In genomic region chr3:121417379-121418250, GRCm38 (mm10) we compare ENCODE assay signal across 12 mouse cellular contexts. TPM values are rescaled to one million over a fixed set of nuclear protein-coding genes. Genes with fewer than 3 reads are reported as not detected.
DNase-seq lines count a peak whose midpoint lies in the region; ATAC-seq and TF ChIP-seq lines count a peak whose summit lies in the region.
"Had no signal": no experiment of that assay in that cellular context is flagged by ENCODE, and none has a peak within 500 bp of the region (broad histone marks: within the 10 kb centered on the region; RNA-seq: fewer than 3 reads in every experiment).

No protein-coding gene starts in this region.

- no peak overlapping the region for H3K4me3 ChIP-seq in heart, embryonic 11.5 days (ENCODE audit: low read depth, low read length)
- no peak overlapping the region for H3K4me3 ChIP-seq in kidney, embryonic 16.5 days (ENCODE audit: low read length)
- H3K4me3 ChIP-seq in ES-Bruce4 (ENCODE audit: low read depth, low read length), result no peak overlapping the region
- no peak overlapping the region for H3K4me3 ChIP-seq in embryonic facial prominence, embryonic 11.5 days (ENCODE audit: low read depth, low read length)

- H3K9me3 ChIP-seq in heart, embryonic 11.5 days (replicated peaks; ENCODE audit: control insufficient read depth, low read length), result no peaks in the 10 kb centered on the region
- H3K9me3 ChIP-seq in kidney, embryonic 16.5 days (ENCODE audit: low read length), result no peaks in the 10 kb centered on the region
- no peaks in the 10 kb centered on the region for H3K9me3 ChIP-seq in ES-Bruce4 (replicated peaks; ENCODE audit: control insufficient read depth, insufficient read depth, low read length, poor library complexity, severe bottlenecking)
- no peaks in the 10 kb centered on the region for H3K9me3 ChIP-seq in embryonic facial prominence, embryonic 11.5 days (replicated peaks; ENCODE audit: control insufficient read depth, low read length)

- WGBS in heart, embryonic 11.5 days (ENCODE audit: insufficient replicate concordance), result 57% methylated on average over 14 of the region's 14 CpGs
- 62% methylated on average over 14 of the region's 14 CpGs for WGBS in kidney, embryonic 16.5 days
- WGBS in embryonic facial prominence, embryonic 11.5 days, result 63% methylated on average over 14 of the region's 14 CpGs

- TF ChIP-seq EP300 in ES-Bruce4 (IDR thresholded peaks at IDR 0.05; ENCODE audit: insufficient read depth, low read depth, low read length), result no peak

- H3K4me2 ChIP-seq in heart, embryonic 11.5 days, result no peak overlapping the region
- H3K4me2 ChIP-seq in kidney, embryonic 16.5 days (replicated peaks; ENCODE audit: low read depth, low read length), result no peak overlapping the region
- H3K4me2 ChIP-seq in embryonic facial prominence, embryonic 11.5 days (ENCODE audit: low read depth, low read length), result no peak overlapping the region

- DNase-seq in heart, adult 9 months (ENCODE audit: low spot score in 2 of 2), result no peak
- no peak for DNase-seq in kidney, postnatal 14 days
- no peak for DNase-seq in embryonic facial prominence, embryonic 11.5 days (ENCODE audit: low spot score)
- no peak for DNase-seq in frontal cortex, postnatal 36 days (ENCODE audit: low spot score in 2 of 2)
- DNase-seq: cerebellum, adult 8-10 months; gastrocnemius, postnatal 36 days; right cerebral cortex, postnatal 14 days; thymus, postnatal 36 days had no signal

- no peak overlapping the region for H3K9ac ChIP-seq in heart, embryonic 11.5 days (ENCODE audit: low read depth, low read length)
- no peak overlapping the region for H3K9ac ChIP-seq in kidney, embryonic 16.5 days (replicated peaks; ENCODE audit: low read length)
- H3K9ac ChIP-seq in ES-Bruce4 (ENCODE audit: low read depth, poor library complexity, severe bottlenecking), result 0 out of 2 replicates have a peak overlapping the region, but pooled peaks have one; percentile 3
- no peak overlapping the region for H3K9ac ChIP-seq in embryonic facial prominence, embryonic 11.5 days (replicated peaks; ENCODE audit: low read length)

- no peaks in the 10 kb centered on the region for H3K27me3 ChIP-seq in heart, embryonic 11.5 days (ENCODE audit: control insufficient read depth, insufficient read depth, low read length)
- no peaks in the 10 kb centered on the region for H3K27me3 ChIP-seq in kidney, embryonic 16.5 days (ENCODE audit: insufficient read depth, low read length)
- no peaks in the 10 kb centered on the region for H3K27me3 ChIP-seq in ES-Bruce4 (ENCODE audit: control insufficient read depth, insufficient read depth, low read length, poor library complexity, severe bottlenecking)
- no peaks in the 10 kb centered on the region for H3K27me3 ChIP-seq in embryonic facial prominence, embryonic 11.5 days (ENCODE audit: control insufficient read depth, insufficient read depth, low read length)
- H3K27me3 ChIP-seq: CH12.LX had no signal

- H3K36me3 ChIP-seq in heart, embryonic 11.5 days (ENCODE audit: control insufficient read depth, insufficient read depth, low read length), result no peaks in the 10 kb centered on the region
- no peaks in the 10 kb centered on the region for H3K36me3 ChIP-seq in kidney, embryonic 16.5 days (ENCODE audit: insufficient read depth, low read length)
- no peaks in the 10 kb centered on the region for H3K36me3 ChIP-seq in ES-Bruce4 (ENCODE audit: control insufficient read depth, insufficient read depth, low read length, poor library complexity, severe bottlenecking)
- H3K36me3 ChIP-seq in embryonic facial prominence, embryonic 11.5 days (replicated peaks; ENCODE audit: control insufficient read depth, insufficient read depth, low read depth, low read length), result no peaks in the 10 kb centered on the region

- peaks cover 10% of the 10 kb centered on the region; the same call in 1 of the 2 replicates for H3K4me1 ChIP-seq in heart, embryonic 11.5 days (ENCODE audit: control insufficient read depth, insufficient read depth, low read length)
- peaks cover 12% of the 10 kb centered on the region for H3K4me1 ChIP-seq in kidney, embryonic 16.5 days (ENCODE audit: insufficient read depth, low read length)
- H3K4me1 ChIP-seq in ES-Bruce4 (ENCODE audit: control insufficient read depth, insufficient read depth, low read length), result peaks cover 12% of the 10 kb centered on the region
- H3K4me1 ChIP-seq in embryonic facial prominence, embryonic 11.5 days (ENCODE audit: control insufficient read depth, insufficient read depth, low read length), result no peaks in the 10 kb centered on the region

- TF ChIP-seq CTCF in ES-Bruce4 (IDR thresholded peaks at IDR 0.05; ENCODE audit: low read depth, low read length), result no peak

- no peak for ATAC-seq in heart, embryonic 11.5 days (replicated peaks; ENCODE audit: insufficient number of reproducible peaks, low FRiP score, low TSS enrichment)
- peak; percentile 39; the same call in 1 of the 2 replicates for ATAC-seq in kidney, embryonic 16.5 days (ENCODE audit: low FRiP score, low TSS enrichment)
- ATAC-seq in embryonic facial prominence, embryonic 11.5 days (replicated peaks; ENCODE audit: insufficient number of reproducible peaks, low FRiP score, low TSS enrichment, low read depth), result peak; percentile 40; the same call in 1 of the 2 replicates

- peak overlapping the region; percentile 12; the same call in 1 of the 2 replicates for H3K27ac ChIP-seq in heart, embryonic 11.5 days (ENCODE audit: low read depth, low read length)
- H3K27ac ChIP-seq in kidney, embryonic 16.5 days (ENCODE audit: low read length), result no peak overlapping the region
- H3K27ac ChIP-seq in ES-Bruce4 (ENCODE audit: insufficient read depth, low read length), result peak overlapping the region; percentile 94
- H3K27ac ChIP-seq in embryonic facial prominence, embryonic 11.5 days (replicated peaks; ENCODE audit: low read depth, low read length), result no peak overlapping the region

- no peak for TF ChIP-seq POLR2A in ES-Bruce4 (IDR thresholded peaks at IDR 0.05; ENCODE audit: insufficient read depth, low read length)

RNA-seq across cellular contexts. Expression of gene Cnn3, which starts 8.7 kb away (rescaled TPM):
- polyA plus RNA-seq in heart, embryonic 11.5 days (2014; fragmentation: Nextera tagmentation; extraction: Ambion mirVana), result 488 and 525 TPM in 2 replicates
- polyA plus RNA-seq in kidney, embryonic 16.5 days (2015; fragmentation: Nextera tagmentation; extraction: Ambion mirVana), result 620 and 668 TPM in 2 replicates
- 584 and 623 TPM in 2 replicates for polyA plus RNA-seq in ES-Bruce4 (2011; ENCODE audit: insufficient read depth, insufficient read length, low read depth, missing spikeins)
- polyA plus RNA-seq in embryonic facial prominence, embryonic 11.5 days (2014; fragmentation: Nextera tagmentation; extraction: Ambion mirVana), result 1,087 and 1,113 TPM in 2 replicates

Comparison
In these comparisons a context has a peak if more than half of its experiments do, and no peak if none do; other contexts are left out.
1. H3K27ac ChIP-seq: peak in heart, embryonic 11.5 days (single experiment) and ES-Bruce4 (single experiment); none in kidney, embryonic 16.5 days (single experiment) and embryonic facial prominence, embryonic 11.5 days (single experiment).